Comparison of ENCODE assay signal across 14 mouse cellular contexts in genomic region chr17:31763078-31763477, GRCm38 (mm10).
DNase-seq lines count a peak whose midpoint lies in the region; ATAC-seq and TF ChIP-seq lines count a peak whose summit lies in the region.
"Had no signal": no experiment of that assay in that cellular context is flagged by ENCODE, and none has a peak within 500 bp of the region (broad histone marks: within the 10 kb centered on the region; RNA-seq: fewer than 3 reads in every experiment).

No protein-coding gene starts in this region.

- H3K27ac ChIP-seq in cerebellum, adult 2 months (ENCODE audit: insufficient read depth, low read length) = no peak overlapping the region
- H3K27ac ChIP-seq in liver, embryonic 14.5 days = no peak overlapping the region
- H3K27ac ChIP-seq: limb, embryonic 15.5 days had no signal

- no peak overlapping the region for H3K4me2 ChIP-seq in liver, embryonic 14.5 days (ENCODE audit: low read depth)
- H3K4me2 ChIP-seq: limb, embryonic 15.5 days had no signal

- 55% methylated on average over 5 of the region's 5 CpGs for WGBS in cerebellum, adult 2 months
- whole genome bisulfite sequencing in liver, embryonic 14.5 days (ENCODE audit: insufficient replicate concordance) = 36% methylated on average over 5 of the region's 5 CpGs

- H3K9ac ChIP-seq in liver, embryonic 14.5 days (replicated peaks) = no peak overlapping the region
- H3K9ac ChIP-seq: limb, embryonic 15.5 days had no signal

- no peaks in the 10 kb centered on the region for H3K9me3 ChIP-seq in liver, embryonic 14.5 days (ENCODE audit: control insufficient read depth, low read length)
- H3K9me3 ChIP-seq: limb, embryonic 15.5 days had no signal

- H3K4me1 ChIP-seq in cerebellum, adult 2 months (ENCODE audit: control insufficient read depth, insufficient read depth, low read length) = peaks cover 11% of the 10 kb centered on the region
- H3K4me1 ChIP-seq in liver, embryonic 14.5 days (replicated peaks; ENCODE audit: control insufficient read depth in 2 of 2, insufficient read depth in 2 of 2, low read length in 1 of 2) = no peaks in the 10 kb centered on the region

- H3K4me3 ChIP-seq in cerebellum, adult 2 months (replicated peaks; ENCODE audit: insufficient read depth, low read depth, low read length) = no peak overlapping the region
- H3K4me3 ChIP-seq in liver, embryonic 14.5 days (ENCODE audit: insufficient read depth in 1 of 2, low read depth in 2 of 2, low read length in 2 of 2) = no peak overlapping the region
- H3K4me3 ChIP-seq: limb, embryonic 15.5 days had no signal

- H3K27me3 ChIP-seq in cerebellum, adult 2 months (ENCODE audit: control insufficient read depth, insufficient read depth, low read length) = no peaks in the 10 kb centered on the region; the same call in 1 of the 2 replicates
- no peaks in the 10 kb centered on the region for H3K27me3 ChIP-seq in liver, embryonic 14.5 days (ENCODE audit: control insufficient read depth, insufficient read depth, low read length)
- H3K27me3 ChIP-seq: limb, embryonic 15.5 days had no signal

- 0 out of 2 replicates have a peak, but pooled peaks have one; percentile 6 for TF ChIP-seq CTCF in cerebellum, adult 2 months (IDR thresholded peaks at IDR 0.05; ENCODE audit: borderline replicate concordance, insufficient read depth, low read depth, low read length)
- peak; percentile 47 for TF ChIP-seq CTCF in liver, embryonic 14.5 days (IDR thresholded peaks at IDR 0.05; ENCODE audit: low read depth)

- no peak for ATAC-seq in liver, embryonic 14.5 days (ENCODE audit: insufficient read depth)

- no peak for TF ChIP-seq EP300 in liver, embryonic 14.5 days (IDR thresholded peaks at IDR 0.05; ENCODE audit: low read depth)

- H3K36me3 ChIP-seq in liver, embryonic 14.5 days (replicated peaks; ENCODE audit: control insufficient read depth, insufficient read depth, low read depth) = no peaks in the 10 kb centered on the region
- H3K36me3 ChIP-seq: limb, embryonic 15.5 days had no signal

- no peak for DNase-seq in cerebellum, adult 2 months
- DNase-seq in cerebellum, postnatal 14 days = no peak
- no peak for DNase-seq in liver, embryonic 14.5 days (ENCODE audit: low read depth in 3 of 3, low spot score in 3 of 3)
- no peak for DNase-seq in liver
- peak; percentile 60 for DNase-seq in induced T-regulatory cell, adult 2 months (ENCODE audit: low read depth)
- peak; percentile 30 for DNase-seq in retina, postnatal 1 day
- no peak for DNase-seq in ovary, postnatal 10 days (ENCODE audit: low spot score)
- DNase-seq in frontal cortex, postnatal 10 days (ENCODE audit: low spot score in 2 of 2) = no peak
- DNase-seq: adrenal gland, adult 2 months; embryo, embryonic 11 days; heart, adult 18-20 months; heart, postnatal 4 days; kidney, adult 18-20 months had no signal

- no peak for TF ChIP-seq POLR2A in cerebellum, adult 2 months (IDR thresholded peaks at IDR 0.05; ENCODE audit: borderline replicate concordance, insufficient read depth, low read length)

Comparison
In these comparisons a context has a peak if more than half of its experiments do, and no peak if none do; other contexts are left out.
1. DNase-seq: peak in induced T-regulatory cell, adult 2 months (single experiment) and retina, postnatal 1 day (single experiment); none in cerebellum, adult 2 months (0 of 2), cerebellum, postnatal 14 days (0 of 2), liver, embryonic 14.5 days (0 of 3), liver (single experiment), ovary, postnatal 10 days (single experiment) and frontal cortex, postnatal 10 days (0 of 2).